Mouse (Mus musculus) urinary bladder, adult 18-20 months (tissue): Measurements from ENCODE around the gene Btrc.
A peak's percentile ranks its signal among the peaks of the same experiment; 100 is the strongest.

Experiments
- DNase-seq, 2 experiments: peaks; one replicate each; pipeline ENCODE4 v3.0.0; 2022; ENCODE audit warnings: low spot score in 2 of 2, mixed read lengths in 2 of 2

Btrc gene

GRCm38 (mm10) chr19:45428146-45428545 is 64.6 kb downstream of the Btrc start:
- no peak for DNase-seq

GRCm38 (mm10) chr19:45430971-45431633 is 67.6 kb downstream of the Btrc start:
- no peak for DNase-seq

GRCm38 (mm10) chr19:45432351-45432750 is 68.8 kb downstream of the Btrc start:
- DNase-seq = no peak

- DNase-seq = peak; percentile 41 to 45
Observed at GRCm38 (mm10) chr19:45436019-45436418, 72.5 kb downstream of the Btrc start.

GRCm38 (mm10) chr19:45437175-45437574 is 73.6 kb downstream of the Btrc start:
- no peak for DNase-seq

- no peak for DNase-seq
Observed at GRCm38 (mm10) chr19:45438191-45438590, 74.7 kb downstream of the Btrc start.

- DNase-seq = no peak
Observed at GRCm38 (mm10) chr19:45438928-45439846, 75.7 kb downstream of the Btrc start.

GRCm38 (mm10) chr19:45440554-45441175 is 77.1 kb downstream of the Btrc start:
- no peak for DNase-seq

GRCm38 (mm10) chr19:45441717-45442116 is 78.2 kb downstream of the Btrc start:
- no peak for DNase-seq

GRCm38 (mm10) chr19:45445253-45445933 is 81.9 kb downstream of the Btrc start:
- no peak for DNase-seq

- DNase-seq = no peak
Observed at GRCm38 (mm10) chr19:45446631-45447030, 83.1 kb downstream of the Btrc start.

- no peak for DNase-seq
Observed at GRCm38 (mm10) chr19:45447222-45447621, 83.7 kb downstream of the Btrc start.

- no peak for DNase-seq
Observed at GRCm38 (mm10) chr19:45447886-45448285, 84.4 kb downstream of the Btrc start.

- DNase-seq = no peak
Observed at GRCm38 (mm10) chr19:45454391-45454790, 90.9 kb downstream of the Btrc start.

- no peak for DNase-seq
Observed at GRCm38 (mm10) chr19:45456896-45457295, 93.4 kb downstream of the Btrc start.

- no peak for DNase-seq
Observed at GRCm38 (mm10) chr19:45458702-45459101, 95.2 kb downstream of the Btrc start.

GRCm38 (mm10) chr19:45459931-45460665 is 96.6 kb downstream of the Btrc start:
- DNase-seq = no peak

GRCm38 (mm10) chr19:45460749-45461736 is 97.5 kb downstream of the Btrc start:
- DNase-seq = no peak

- no peak for DNase-seq
Observed at GRCm38 (mm10) chr19:45469760-45470159, 106.2 kb downstream of the Btrc start.
